Comparison of ENCODE assay signal across 19 mouse cellular contexts in the genomic region with DNA sequence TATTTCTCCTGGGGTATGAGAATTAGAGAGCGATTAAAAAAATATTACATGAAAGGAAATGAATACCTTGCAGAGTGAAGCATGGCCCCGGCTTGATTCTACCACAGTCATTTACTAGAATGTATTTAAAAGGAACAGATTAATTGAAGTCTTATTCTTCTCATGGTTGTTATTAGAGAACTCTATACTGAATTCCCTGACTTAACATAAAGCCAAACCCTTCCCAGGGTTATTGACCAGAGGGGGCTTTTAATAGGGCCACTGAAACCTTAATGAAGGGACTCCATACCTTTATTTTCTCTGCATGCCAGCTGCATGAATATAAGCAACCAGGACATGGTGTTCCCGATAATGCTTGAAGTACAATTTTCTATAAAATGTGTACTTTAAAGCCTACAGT.
"Had no signal": no experiment of that assay in that cellular context is flagged by ENCODE, and none has a peak within 500 bp of the region (broad histone marks: within the 10 kb centered on the region; RNA-seq: fewer than 3 reads in every experiment).

No protein-coding gene starts in this region.

- H3K9ac ChIP-seq: liver, embryonic 14.5 days; lung, embryonic 14.5 days; midbrain, embryonic 12.5 days; neural tube, embryonic 12.5 days; stomach, embryonic 15.5 days had no signal

- H3K36me3 ChIP-seq: midbrain, embryonic 10.5 days; midbrain, embryonic 12.5 days; neural tube, embryonic 12.5 days; stomach, embryonic 15.5 days had no signal

- H3K4me1 ChIP-seq: midbrain, embryonic 10.5 days; midbrain, embryonic 12.5 days; stomach, embryonic 15.5 days had no signal

- H3K4me3 ChIP-seq: midbrain, embryonic 10.5 days; midbrain, embryonic 12.5 days; myocyte; neural tube, embryonic 12.5 days; stomach, embryonic 15.5 days had no signal

- H3K4me2 ChIP-seq: lung, embryonic 14.5 days; midbrain, embryonic 12.5 days; neural tube, embryonic 12.5 days; stomach, embryonic 15.5 days had no signal

- ATAC-seq: midbrain, embryonic 16.5 days had no signal

- H3K27ac ChIP-seq: liver, embryonic 14.5 days; midbrain, embryonic 10.5 days; midbrain, embryonic 12.5 days; neural tube, embryonic 12.5 days; stomach, embryonic 15.5 days; stomach, postnatal 0 days had no signal

- DNase-seq: lung, adult 18-20 months; lung, postnatal 10 days; lung, postnatal 4 days; midbrain, embryonic 14.5 days; right cerebral cortex, postnatal 25 days; right cerebral cortex, postnatal 4 days; spleen, adult 18-20 months; thymus, adult 2 months; thymus, postnatal 25 days; thymus, postnatal 4 days had no signal

- H3K9me3 ChIP-seq: midbrain, embryonic 10.5 days; midbrain, embryonic 12.5 days; neural tube, embryonic 12.5 days; stomach, embryonic 15.5 days had no signal

- H3K27me3 ChIP-seq: midbrain, embryonic 12.5 days; neural tube, embryonic 12.5 days; stomach, embryonic 15.5 days had no signal
